Mouse (Mus musculus) cerebellum, postnatal 4 days (tissue): ENCODE measurements around the gene Opn3.

Experiments used
- DNase-seq, 2 experiments: peaks; one replicate each; pipeline ENCODE4 v3.0.0; 2022; ENCODE audit warnings: low spot score in 2 of 2, mixed read lengths in 1 of 2

Opn3 gene

DNA sequence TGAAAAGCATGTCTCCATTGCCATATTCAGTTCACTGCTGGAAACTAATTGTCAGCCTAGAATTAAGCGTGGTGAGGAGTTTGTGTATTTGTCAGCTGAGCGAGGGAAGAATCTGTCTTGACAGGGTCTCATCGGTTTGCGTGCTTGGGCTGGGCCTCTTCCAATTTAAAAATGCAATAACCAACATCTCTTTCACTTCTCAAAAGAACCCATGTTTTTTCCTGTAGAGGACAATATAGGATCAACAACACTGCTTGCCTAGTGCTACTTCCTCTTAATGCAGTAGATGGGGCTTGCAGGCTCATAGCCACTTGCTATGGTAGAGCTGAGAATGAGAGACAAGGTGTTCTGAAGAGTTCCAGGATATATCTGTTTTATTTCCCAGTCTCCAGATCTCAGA, 32.7 kb downstream of the Opn3 start:
- DNase-seq, result no peak

DNA sequence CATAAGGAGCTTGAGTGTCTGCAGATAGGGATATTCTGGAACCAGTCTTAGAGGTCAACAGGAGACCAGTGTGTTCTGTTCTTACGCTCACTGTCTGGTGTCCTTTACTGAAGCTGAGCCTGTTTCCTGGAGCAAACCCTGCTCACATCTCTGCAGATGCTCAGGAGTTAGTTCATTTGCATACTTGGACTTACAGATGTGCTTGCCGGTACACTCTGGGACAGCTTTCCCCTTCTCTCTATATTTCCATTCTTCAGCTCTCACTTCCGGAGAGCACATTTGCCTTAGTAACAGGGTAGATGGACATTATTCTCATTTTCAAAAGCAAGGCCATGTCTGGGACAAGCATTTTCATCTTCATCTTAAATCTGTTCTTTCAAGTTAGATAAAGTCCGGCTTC, 44.0 kb downstream of the Opn3 start:
- no peak for DNase-seq

DNA sequence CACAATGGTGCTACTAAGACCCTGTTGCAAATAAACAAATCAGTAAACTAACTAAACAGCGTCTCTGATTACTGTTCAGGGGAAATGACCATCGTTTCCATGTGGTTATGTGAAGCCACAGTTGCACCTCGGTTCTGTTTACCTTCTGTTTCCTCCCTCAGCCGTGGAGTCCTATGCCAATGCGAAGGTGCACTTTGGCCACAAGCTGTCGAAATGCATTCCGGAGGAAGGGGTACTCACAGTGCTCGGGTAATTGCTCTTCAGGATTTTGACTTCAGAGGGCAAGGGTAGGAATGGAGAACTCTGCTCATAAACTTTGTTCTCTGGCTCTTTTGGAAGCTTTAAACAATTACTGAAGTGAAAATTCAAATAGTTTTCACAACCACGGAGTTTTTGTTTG, 45.6 kb downstream of the Opn3 start:
- DNase-seq, result no peak

DNA sequence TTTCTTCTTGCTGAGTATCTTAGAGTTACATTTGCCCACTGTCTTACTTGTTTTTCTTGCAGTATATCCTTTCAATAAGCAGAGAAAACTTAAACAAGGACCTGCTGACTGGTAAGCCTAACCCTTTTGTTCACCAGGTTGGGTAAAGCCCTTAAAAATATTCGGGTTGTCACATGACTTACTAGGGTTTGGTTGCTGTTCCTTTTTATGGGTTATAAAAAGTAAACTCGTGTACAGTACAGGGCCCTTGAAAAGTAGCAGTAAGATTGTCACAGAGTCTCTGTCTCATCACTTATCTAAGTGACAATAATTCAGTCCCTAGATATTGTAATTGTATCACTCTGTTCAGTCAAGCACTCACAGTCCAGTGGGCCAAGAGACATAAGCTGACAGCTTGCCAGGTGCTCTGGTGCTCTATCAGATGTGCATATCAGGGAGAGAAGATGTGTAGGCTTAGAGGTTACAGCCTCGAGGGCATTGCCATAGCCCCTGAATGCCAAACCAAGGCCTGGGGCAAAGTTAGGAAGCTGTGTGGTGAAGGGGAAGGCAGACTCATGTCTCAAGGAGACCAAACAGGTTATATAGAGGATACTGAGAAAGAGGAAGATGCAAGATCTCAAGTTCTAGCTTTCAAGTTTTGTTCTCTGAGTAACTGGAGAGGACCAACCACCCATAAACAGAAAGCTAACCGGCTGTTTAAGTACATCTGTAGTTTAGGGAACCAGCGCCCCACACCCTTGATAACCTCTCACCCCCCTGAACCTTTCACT, 48.9 kb downstream of the Opn3 start:
- DNase-seq, result no peak

DNA sequence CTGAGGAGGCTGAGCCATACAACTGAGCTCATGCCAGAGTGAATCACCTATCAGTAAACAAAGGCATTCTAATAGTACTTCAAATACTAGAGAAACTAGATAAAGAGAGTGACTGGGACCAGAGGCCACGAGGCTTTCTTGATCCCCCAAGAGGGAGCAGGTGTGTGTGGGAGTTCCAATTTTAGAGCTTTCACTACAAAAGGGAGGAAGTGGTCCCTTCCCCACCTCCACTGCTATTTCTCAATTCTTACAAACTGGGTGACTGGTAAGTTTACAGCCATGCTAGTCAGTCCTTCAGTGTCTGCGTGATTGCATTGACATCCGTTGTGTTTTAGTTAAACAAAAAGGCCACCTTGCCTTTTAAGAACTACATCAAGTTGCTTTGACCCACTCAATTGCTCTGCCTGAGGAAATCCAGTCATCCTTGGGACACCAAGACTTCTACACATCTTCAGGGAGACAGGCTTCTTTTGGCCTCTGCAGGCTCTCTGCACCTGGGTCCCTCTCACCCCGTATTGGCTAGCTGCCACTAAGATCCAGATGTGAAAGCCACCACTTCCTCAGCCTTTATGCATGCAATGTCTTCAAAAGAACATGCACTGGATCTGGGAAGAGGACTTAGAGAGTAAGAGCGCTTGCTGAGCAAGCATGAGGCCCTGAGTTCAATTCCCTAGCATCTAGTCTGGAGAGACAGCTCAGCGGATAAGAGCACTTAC, 52.0 kb downstream of the Opn3 start:
- DNase-seq, result no peak

DNA sequence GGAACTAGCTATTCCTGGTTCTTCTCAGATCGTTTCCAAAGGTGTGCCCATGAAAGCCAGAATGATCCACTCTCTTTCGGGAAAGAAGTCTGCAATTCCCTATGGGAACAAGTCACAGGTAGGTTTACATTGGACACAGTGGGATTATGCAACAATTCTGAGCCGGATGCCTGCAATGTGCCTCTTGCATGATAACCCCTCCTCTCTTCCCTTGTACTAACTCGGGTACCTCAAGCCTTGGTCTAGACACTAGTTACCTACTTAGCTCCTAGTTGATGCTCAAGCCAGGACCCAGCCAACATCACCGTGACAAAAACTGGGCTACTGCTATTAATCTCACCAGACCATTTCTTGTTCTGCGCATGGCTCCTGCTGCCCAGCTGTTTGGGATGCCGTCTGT, 53.5 kb downstream of the Opn3 start:
- DNase-seq, result no peak

DNA sequence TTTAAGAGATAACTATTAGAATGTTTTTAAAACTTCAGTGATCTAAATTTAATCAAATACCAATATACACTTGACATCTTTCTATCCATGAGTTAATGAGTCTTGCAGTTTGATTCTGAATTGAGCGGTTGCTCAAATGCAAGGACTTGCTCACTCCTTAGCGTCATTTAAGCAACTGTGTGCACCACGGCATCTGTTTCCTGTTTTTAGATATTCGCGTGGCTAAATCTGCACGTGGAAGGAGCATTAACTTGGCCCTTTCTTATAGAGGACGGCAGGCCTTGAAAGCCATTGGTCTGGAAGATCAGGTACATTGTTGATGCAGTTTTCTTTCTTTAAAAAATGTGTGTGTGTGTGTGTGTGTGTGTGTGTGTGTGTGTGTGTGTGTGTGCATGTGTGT, 54.9 kb downstream of the Opn3 start:
- no peak for DNase-seq

DNA sequence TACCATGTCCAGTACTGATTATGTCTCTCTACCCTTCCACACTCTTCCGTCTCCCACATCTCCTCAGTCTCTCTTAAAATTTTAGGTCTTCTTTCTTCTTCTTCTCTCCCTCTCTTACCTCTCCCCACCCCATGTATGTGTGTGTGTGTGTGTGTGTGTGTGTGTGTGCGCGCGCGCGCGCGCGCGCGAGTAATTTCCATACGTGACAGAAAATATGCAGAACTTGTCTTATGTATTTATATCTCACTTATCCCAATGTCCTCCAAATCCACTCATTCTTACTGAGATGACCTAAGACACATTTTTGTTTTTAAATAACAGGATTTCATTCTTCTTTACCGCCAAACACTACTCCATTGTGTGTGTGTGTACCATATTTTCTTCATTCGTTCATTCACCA, 60.1 kb downstream of the Opn3 start:
- DNase-seq, result no peak

DNA sequence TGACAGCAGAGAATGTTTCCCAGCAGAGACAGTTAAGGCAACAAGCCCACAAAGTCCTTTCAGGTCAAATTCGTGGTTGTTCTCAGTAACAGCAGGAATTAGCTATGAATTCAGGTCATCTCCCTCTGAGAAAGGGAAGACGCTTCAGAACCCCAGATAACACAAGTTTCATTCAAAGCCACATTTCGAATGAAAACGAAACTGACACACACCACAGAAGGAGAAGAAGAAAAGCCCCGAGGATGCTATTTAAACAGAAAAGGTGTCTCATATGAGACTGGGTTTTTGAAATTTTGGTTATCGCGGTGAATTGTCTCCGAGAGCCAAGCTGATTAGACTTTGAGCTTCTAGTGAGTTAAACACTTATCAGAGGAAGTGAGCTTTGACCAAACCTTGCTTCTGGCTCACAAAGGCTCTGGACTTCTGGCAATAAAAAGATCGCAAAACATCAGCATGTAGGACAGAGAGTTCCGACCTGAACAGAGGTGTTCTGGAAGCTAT, 60.8 kb downstream of the Opn3 start:
- DNase-seq, result no peak

DNA sequence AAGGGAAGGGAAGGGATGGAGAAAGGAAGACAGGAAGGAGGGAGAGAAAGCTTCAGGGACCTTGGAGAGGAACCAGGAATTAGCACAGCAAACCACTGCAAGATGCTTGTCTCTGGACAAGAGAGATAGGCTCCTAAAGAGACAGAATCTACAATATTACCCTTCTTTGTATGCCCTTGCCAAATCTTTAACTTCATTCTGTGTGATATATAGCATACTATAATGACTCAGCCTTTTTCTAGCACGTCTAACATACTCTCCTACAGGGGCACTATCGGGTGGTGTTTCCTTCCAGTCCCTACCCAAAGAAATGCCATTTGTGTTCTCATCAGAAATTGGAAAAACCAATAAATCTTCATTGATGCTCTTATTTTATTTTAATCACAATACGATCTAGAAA, 61.5 kb downstream of the Opn3 start:
- no peak for DNase-seq

DNA sequence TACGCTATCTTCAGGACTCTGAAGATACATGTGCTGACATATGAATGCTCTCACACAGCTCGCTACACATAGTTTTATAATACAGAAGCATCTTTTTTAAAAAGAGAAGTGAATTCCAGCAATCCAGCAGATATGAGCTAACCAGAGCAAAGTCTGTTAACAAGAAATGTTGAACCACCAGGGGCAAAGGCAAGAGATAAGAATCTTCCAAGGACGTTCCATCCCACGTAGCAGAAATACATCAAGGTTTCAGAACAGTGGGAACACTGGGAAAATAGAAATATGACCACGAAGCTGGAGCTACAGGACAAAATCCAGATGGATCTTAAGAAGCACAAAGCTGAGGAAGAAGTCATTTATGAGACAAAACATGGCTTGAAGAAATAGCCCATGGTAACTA, 62.2 kb downstream of the Opn3 start:
- no peak for DNase-seq

DNA sequence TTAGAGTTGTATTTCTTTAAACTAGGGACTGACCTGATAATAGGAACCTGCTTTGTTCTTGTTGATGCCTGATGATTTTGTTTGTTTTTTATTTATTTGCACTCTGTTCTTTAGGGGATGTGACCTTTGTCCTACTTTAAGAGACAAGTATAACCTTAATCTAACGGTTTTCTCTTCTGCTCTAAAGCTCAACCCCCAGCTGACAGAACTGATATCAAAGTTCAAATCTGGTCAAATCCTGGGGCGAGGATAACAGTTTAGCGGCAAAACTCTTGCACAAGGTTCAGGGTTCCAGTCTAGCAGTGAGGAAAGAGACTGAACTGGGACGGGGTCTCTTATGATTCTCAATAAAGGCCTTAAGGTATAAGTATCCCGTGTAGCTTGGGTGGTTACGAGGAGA, 63.3 kb downstream of the Opn3 start:
- DNase-seq, result no peak

DNA sequence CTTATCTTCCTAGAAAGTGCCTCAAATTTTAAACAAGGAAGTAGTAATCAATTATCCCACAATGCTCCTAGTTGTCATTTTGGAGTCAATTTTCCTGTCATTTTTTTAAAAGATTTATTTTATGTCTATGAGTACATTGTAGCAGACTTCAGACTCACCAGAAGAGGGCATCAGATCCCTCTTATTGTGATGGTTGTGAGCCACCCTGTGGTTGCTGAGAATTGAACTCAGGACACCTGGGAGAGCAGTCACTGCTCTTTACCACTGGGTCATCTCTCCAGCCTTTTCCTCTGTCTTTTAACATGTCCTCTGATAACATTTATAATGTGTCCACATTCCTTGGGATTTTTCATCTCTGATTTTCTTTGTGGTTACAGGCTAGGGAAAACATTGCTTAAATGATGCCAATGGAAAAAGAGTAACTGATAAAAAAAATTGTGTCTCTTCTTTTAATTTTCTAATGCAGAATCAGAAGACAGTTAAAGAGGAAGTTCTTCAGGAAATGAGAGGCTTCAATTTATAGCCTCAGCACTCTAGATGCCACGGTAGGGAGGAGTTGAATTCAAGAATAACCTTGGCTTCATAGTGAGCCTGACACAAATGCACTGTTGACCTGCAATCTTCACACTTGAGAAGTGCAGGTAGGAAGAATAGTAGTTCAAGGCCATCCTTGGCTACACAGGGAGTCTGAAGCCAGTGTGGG, 66.4 kb downstream of the Opn3 start:
- DNase-seq, result no peak

DNA sequence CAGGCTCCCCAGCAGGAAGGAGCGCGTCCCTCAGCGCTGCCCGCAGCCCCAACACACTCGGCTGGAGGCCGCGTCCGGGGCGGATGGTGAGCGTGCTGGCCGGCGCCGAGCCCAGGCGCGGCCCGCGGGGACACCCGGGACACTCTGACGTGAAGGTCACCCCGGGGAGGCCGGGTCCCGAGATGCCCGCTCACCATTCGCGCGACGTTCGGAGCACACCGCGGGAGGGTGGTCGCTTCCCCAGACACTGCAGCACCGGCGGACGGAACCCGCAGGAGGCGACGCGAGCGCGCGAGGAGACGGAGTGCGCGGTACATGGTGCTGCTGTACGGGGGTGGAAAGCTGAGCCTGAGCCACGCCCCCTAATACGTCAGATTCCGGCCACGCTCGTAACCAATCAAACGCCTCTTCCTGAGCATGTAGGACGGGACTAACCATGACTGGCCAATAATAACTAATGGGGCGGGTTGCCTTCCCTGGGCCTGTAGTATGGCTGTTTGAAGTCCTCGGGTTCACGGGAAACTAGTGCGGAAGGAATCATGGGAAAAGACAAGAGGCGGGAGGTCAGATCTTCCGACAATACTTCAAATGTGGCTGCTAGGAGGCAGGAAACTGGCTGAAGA, 67.2 kb downstream of the Opn3 start, which contains the start of gene Fh1:
TSS of gene Fh1 (minus strand) at position 379 of the 623 bp plus-strand sequence.
- peak; percentile 80 to 90 for DNase-seq

DNA sequence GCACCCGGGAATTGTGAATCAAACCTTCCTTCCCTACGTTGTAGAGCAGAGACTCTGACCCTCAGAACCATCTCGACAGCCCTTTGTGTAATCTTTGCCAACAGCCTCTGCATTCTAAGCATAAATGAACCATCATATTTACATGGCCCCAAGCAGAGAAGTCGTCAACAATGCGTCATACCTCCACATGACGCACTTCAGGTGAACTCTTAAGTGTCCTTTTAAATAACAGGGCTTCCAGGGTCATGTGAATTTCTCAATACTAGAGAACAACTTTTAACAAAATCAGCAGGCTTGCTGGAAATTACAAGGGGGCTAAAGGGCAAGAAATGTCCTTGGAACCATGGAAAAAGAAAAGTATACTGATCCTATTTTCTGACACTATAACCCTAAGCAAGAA, 68.9 kb downstream of the Opn3 start:
- no peak for DNase-seq

DNA sequence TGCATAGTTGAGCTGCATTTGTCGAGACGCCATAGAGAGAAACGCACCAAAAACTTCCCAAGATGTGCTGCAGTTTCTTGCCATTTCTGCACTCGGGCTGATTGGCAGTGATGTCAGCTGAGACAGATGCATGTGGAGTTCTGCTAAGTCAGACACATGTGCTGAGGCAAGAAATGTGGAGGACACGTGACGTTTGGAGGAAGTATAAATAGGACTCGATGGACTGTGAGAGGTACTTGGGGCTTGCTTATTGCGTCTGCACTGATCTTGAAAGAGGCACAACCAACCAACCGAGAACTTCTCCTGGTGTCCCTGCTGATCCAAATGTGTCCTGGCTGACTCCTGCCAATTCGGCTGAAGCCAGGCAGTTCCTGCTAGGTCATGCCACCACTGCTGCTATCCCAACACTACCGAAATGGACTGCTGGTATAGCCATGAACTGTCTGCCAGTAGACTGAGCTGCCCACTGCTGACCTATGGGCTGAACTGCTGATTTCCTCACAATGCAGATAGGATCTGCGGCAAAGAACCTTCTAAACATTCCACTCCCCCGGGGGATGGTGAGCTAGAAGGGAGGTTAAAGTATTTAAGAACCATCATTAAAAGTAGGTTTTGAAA, 72.7 kb downstream of the Opn3 start, which contains the start of gene Kmo:
TSS of gene Kmo (plus strand) at position 568 of the 618 bp plus-strand sequence.
- no peak for DNase-seq

DNA sequence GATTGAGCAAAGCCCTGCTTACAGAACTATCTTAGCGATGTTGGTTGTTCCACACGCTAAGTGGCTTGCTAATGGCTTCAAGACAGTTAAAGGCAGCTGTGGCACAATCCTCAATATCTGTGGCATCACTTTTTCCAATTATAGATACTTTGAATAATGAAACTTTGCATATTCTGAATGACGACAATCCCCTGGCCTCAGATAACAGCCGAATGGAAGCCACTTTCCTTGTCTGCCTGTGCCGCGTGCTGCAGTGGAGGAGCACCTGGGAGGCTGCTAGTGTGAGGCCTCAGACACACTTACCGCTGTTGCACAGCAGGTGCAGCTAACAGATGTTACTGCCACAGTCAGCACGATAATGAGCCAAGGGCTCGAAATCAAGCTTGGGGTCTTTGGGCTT, 77.6 kb downstream of the Opn3 start:
- DNase-seq, result no peak
